Mouse (Mus musculus) liver, adult 2 months (tissue): Measurements from ENCODE around the gene Ulk4.

Experiments
- CTCF ChIP-seq: fragments of 200-500 bp; IDR thresholded peaks from 2 replicates; pipeline ENCODE4 v1.5.1; 2011; ENCODE audit warnings: low read depth, low read length, control low read depth
- POLR2A ChIP-seq: fragments of 200-500 bp; IDR thresholded peaks from 2 replicates; pipeline ENCODE4 v1.6.1; 2011; ENCODE audit warnings: low read length, control low read depth; ENCODE audit not compliant: insufficient read depth; ENCODE audit errors: extremely low read depth

GRCm38 (mm10) chr9:121112131-121112530 lies 164.9 kb downstream of the Ulk4 start:
- no peak for TF ChIP-seq POLR2A
- no peak for TF ChIP-seq CTCF
